Mouse (Mus musculus) stomach, postnatal 0 days (tissue): ENCODE results near the gene Ddi2.
"Not testable (repeated sequence)": the region's sequence is repeated elsewhere in the genome, so short reads cannot be mapped to it uniquely, and the experiment has no call there.

ENCODE experiments used
- CTCF ChIP-seq: IDR thresholded peaks from 2 replicates; pipeline ENCODE4 v1.5.1; 2016; ENCODE audit warnings: antibody characterized with exemption, low read depth, mild to moderate bottlenecking, moderate library complexity
- EP300 ChIP-seq: optimal IDR thresholded peaks from 2 replicates; pipeline ENCODE3; 2016; ENCODE audit warnings: antibody characterized with exemption

DNA sequence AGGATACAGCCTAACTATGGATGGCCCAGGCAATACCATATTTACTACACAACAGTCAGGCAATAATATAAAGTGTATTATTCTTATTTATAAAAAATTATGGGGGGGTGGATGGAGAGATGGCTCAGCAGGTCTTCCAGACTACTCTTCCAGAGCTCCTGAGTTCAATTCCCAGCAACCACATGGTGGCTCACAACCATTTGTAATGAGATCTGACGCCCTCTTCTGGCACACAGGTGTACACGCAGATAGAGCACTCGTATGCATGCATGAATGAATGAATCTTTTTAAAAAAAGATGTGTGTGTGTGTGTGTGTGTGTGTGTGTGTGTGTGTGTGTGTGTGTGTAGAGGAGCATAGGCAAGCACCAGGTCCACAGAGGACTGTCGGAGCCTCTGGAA lies 49.8 kb upstream of the Ddi2 start:
- not testable (repeated sequence) for TF ChIP-seq EP300
- peak; percentile 22; the same call in 1 of the 2 replicates for TF ChIP-seq CTCF
